Comparison of ENCODE assay signal across 13 mouse cellular contexts in genomic region chr11:65209441-65209840, GRCm38 (mm10). TPM values are rescaled to one million over a fixed set of nuclear protein-coding genes. Genes with fewer than 3 reads are reported as not detected.
DNase-seq lines count a peak whose midpoint lies in the region; ATAC-seq lines count a peak whose summit lies in the region.
"Had no signal": no experiment of that assay in that cellular context is flagged by ENCODE, and none has a peak within 500 bp of the region (broad histone marks: within the 10 kb centered on the region; RNA-seq: fewer than 3 reads in every experiment).

No protein-coding gene starts in this region.

- no peaks in the 10 kb centered on the region for H3K9me3 ChIP-seq in heart, embryonic 16.5 days (replicated peaks; ENCODE audit: control insufficient read depth, low read length)
- H3K9me3 ChIP-seq: forebrain, embryonic 13.5 days; limb, embryonic 15.5 days had no signal

- no peak overlapping the region for H3K4me2 ChIP-seq in heart, embryonic 16.5 days (ENCODE audit: low read depth, low read length)
- H3K4me2 ChIP-seq: forebrain, embryonic 13.5 days; limb, embryonic 15.5 days had no signal

- H3K27ac ChIP-seq in heart, embryonic 16.5 days (ENCODE audit: low read length) = peak overlapping the region; percentile 94
- H3K27ac ChIP-seq: forebrain, embryonic 13.5 days; limb, embryonic 15.5 days had no signal

- peak; percentile 95 for ATAC-seq in heart, embryonic 16.5 days (replicated peaks; ENCODE audit: extremely low read depth, insufficient read depth, low FRiP score)
- ATAC-seq in granulocyte monocyte progenitor cell, adult 5-6 weeks (replicated peaks; ENCODE audit: poor library complexity, severe bottlenecking) = no peak
- no peak for ATAC-seq in activated CD4-positive, CD25-positive, alpha-beta regulatory T cell, adult 4 months
- ATAC-seq: forebrain, embryonic 13.5 days had no signal

- H3K4me1 ChIP-seq in heart, embryonic 16.5 days (ENCODE audit: control insufficient read depth, insufficient read depth, low read length) = peaks cover 59% of the 10 kb centered on the region
- H3K4me1 ChIP-seq: forebrain, embryonic 13.5 days; limb, embryonic 15.5 days had no signal

- peak; percentile 5 to 6 for DNase-seq in lung, adult 18-20 months
- no peak for DNase-seq in lung, postnatal 25 days (ENCODE audit: low spot score)
- DNase-seq in adrenal gland, postnatal 36 days = peak; percentile 21 to 48
- DNase-seq in testis, postnatal 10 days (ENCODE audit: low spot score) = peak; percentile 57
- DNase-seq: gastrocnemius, postnatal 14 days; layer of hippocampus, postnatal 36 days; thymus, adult 2 months had no signal

- H3K9ac ChIP-seq in heart, embryonic 16.5 days (ENCODE audit: low read length) = no peak overlapping the region
- H3K9ac ChIP-seq: forebrain, embryonic 13.5 days; limb, embryonic 15.5 days had no signal

- no peaks in the 10 kb centered on the region for H3K27me3 ChIP-seq in heart, embryonic 16.5 days (ENCODE audit: control insufficient read depth, insufficient read depth, low read length)
- H3K27me3 ChIP-seq: forebrain, embryonic 13.5 days; limb, embryonic 15.5 days had no signal

- peaks cover 6% of the 10 kb centered on the region for H3K36me3 ChIP-seq in heart, embryonic 16.5 days (ENCODE audit: control insufficient read depth, insufficient read depth)
- H3K36me3 ChIP-seq: limb, embryonic 15.5 days had no signal

- 12% methylated on average over 6 of the region's 6 CpGs for WGBS in heart, embryonic 16.5 days

- no peak overlapping the region for H3K4me3 ChIP-seq in heart, embryonic 16.5 days (ENCODE audit: low read length)
- H3K4me3 ChIP-seq: forebrain, embryonic 13.5 days; limb, embryonic 15.5 days had no signal

RNA-seq across cellular contexts. Expression of gene Arhgap44, which starts 46.7 kb away (rescaled TPM):
- total RNA-seq in adrenal gland, postnatal 36 days (2021) = 10 to 100 TPM in 1 of 2 experiments, 1 to 10 TPM in 1; 8.3 to 10.6 TPM
- polyA plus RNA-seq in heart, embryonic 16.5 days (2015; fragmentation: Nextera tagmentation; extraction: Ambion mirVana) = 11.3 and 11.4 TPM in 2 replicates
- not detected in 2 replicates for total RNA-seq in granulocyte monocyte progenitor cell, adult 5-6 weeks (2014; fragmentation: Nextera tagmentation)
- total RNA-seq in granulocyte monocyte progenitor cell, adult 5-6 weeks (2017) = not detected in 2 replicates
- under 1 TPM in 1 of 2 experiments, not detected in 1; 0.25 TPM for polyA plus RNA-seq in activated CD4-positive, CD25-positive, alpha-beta regulatory T cell, adult 4 months (2017; shearing (Covaris generic))

RNA-seq across cellular contexts. Expression of gene 1700086D15Rik, which starts 49.8 kb away (rescaled TPM):
- total RNA-seq in adrenal gland, postnatal 36 days (2021) = under 1 TPM; 0.33 to 0.36 TPM
- 0.27 TPM in 1 of 2 replicates, not detected in the other for polyA plus RNA-seq in heart, embryonic 16.5 days (2015; fragmentation: Nextera tagmentation; extraction: Ambion mirVana)
- total RNA-seq in granulocyte monocyte progenitor cell, adult 5-6 weeks (2014; fragmentation: Nextera tagmentation) = not detected in 2 replicates
- not detected in 2 replicates for total RNA-seq in granulocyte monocyte progenitor cell, adult 5-6 weeks (2017)
- not detected for polyA plus RNA-seq in activated CD4-positive, CD25-positive, alpha-beta regulatory T cell, adult 4 months (2017; shearing (Covaris generic))
- total RNA-seq: gastrocnemius, postnatal 14 days had no signal
- polyA plus RNA-seq: forebrain, embryonic 13.5 days; intestine, embryonic 14.5 days; thymus, adult 2 months had no signal

Comparison
In these comparisons a context has a peak if more than half of its experiments do, and no peak if none do; other contexts are left out.
1. RNA of gene Arhgap44, which starts 46.7 kb away (total RNA-seq): 8.3 to 10.6 TPM in adrenal gland, postnatal 36 days; not detected in granulocyte monocyte progenitor cell, adult 5-6 weeks; every median in the first group is over 4 times any median in the second.